Mouse (Mus musculus) hindbrain, postnatal 0 days (tissue): Measurements from ENCODE around the gene Nrgn. TPM values are rescaled to one million over a fixed set of nuclear protein-coding genes. Genes with fewer than 3 reads are reported as not detected.

Experiments
- ATAC-seq: fragments of 200-750 bp; cut with Nextera tagmentation; 2 replicates; pipeline ENCODE4 v1.8.0; 2017; ENCODE audit warnings: mild to moderate bottlenecking, moderate TSS enrichment, moderate library complexity
- DNase-seq: peaks from one replicate; pipeline ENCODE4 v3.0.0-alpha.2; 2015; ENCODE audit warnings: low spot score
- H3K27ac ChIP-seq: fragments of 300-500 bp; sonication (generic); 2 replicates; pipeline ENCODE4 v1.5.1; 2014; ENCODE audit warnings: mild to moderate bottlenecking
- H3K27me3 ChIP-seq: fragments of 300-500 bp; sonication (generic); 2 replicates; pipeline ENCODE4 v1.6.1; 2014; ENCODE audit warnings: low read length, mixed read lengths; ENCODE audit not compliant: insufficient read depth
- H3K36me3 ChIP-seq: fragments of 300-500 bp; sonication (generic); 2 replicates; pipeline ENCODE4 v1.6.1; 2014; ENCODE audit warnings: low read length, mixed read lengths; ENCODE audit not compliant: insufficient read depth
- H3K4me1 ChIP-seq: fragments of 300-500 bp; sonication (generic); 2 replicates; pipeline ENCODE4 v1.6.1; 2014; ENCODE audit warnings: antibody characterized with exemption, low read length, mixed read lengths; ENCODE audit not compliant: insufficient read depth
- H3K4me2 ChIP-seq: fragments of 300-500 bp; sonication (generic); 2 replicates; pipeline ENCODE4 v1.6.1; 2014; ENCODE audit warnings: low read depth, mild to moderate bottlenecking, low read length, moderate library complexity, mixed read lengths
- H3K4me3 ChIP-seq: fragments of 300-500 bp; sonication (generic); 2 replicates; pipeline ENCODE4 v1.5.1; 2014; ENCODE audit warnings: low read length
- H3K9ac ChIP-seq: fragments of 300-500 bp; sonication (generic); replicated peaks from 2 replicates; pipeline ENCODE4 v1.6.1; 2014; ENCODE audit warnings: mild to moderate bottlenecking, low read length, moderate library complexity, mixed read lengths
- H3K9me3 ChIP-seq: fragments of 300-500 bp; sonication (generic); 2 replicates; pipeline ENCODE4 v1.6.1; 2016; ENCODE audit warnings: low read length, mixed read lengths
- CTCF ChIP-seq: IDR thresholded peaks from 2 replicates; pipeline ENCODE4 v1.5.1; 2016; ENCODE audit warnings: antibody characterized with exemption, control low read depth, low read depth
- WGBS: fragments of 180-500 bp; shearing (Covaris S2); extraction: QIAGEN DNeasy Blood & Tissue Kit; methylation state at CpG from one replicate; pipeline ENCODE4 v1.1.7; 2014; 5-methylcytosine and 5-hydroxymethylcytosine counted together
- polyA plus RNA-seq: library from polyadenylated mRNA; unstranded; fragments of >200 nt; fragmentation: Nextera tagmentation; extraction: Ambion mirVana; gene quantifications from 2 replicates; pipeline ENCODE4 v1.2.1, GENCODE M21; 2015
- total RNA-seq: library from RNA; depleted of rRNA; stranded (reverse); fragments of >200 nt; gene quantifications from 2 replicates; pipeline ENCODE4 v1.2.3, GENCODE M21; 2014; rRNA removed

Nrgn gene
- total RNA-seq, result 6.0 and 8.3 TPM in 2 replicates
- 11.9 and 15.4 TPM in 2 replicates for polyA plus RNA-seq

DNA sequence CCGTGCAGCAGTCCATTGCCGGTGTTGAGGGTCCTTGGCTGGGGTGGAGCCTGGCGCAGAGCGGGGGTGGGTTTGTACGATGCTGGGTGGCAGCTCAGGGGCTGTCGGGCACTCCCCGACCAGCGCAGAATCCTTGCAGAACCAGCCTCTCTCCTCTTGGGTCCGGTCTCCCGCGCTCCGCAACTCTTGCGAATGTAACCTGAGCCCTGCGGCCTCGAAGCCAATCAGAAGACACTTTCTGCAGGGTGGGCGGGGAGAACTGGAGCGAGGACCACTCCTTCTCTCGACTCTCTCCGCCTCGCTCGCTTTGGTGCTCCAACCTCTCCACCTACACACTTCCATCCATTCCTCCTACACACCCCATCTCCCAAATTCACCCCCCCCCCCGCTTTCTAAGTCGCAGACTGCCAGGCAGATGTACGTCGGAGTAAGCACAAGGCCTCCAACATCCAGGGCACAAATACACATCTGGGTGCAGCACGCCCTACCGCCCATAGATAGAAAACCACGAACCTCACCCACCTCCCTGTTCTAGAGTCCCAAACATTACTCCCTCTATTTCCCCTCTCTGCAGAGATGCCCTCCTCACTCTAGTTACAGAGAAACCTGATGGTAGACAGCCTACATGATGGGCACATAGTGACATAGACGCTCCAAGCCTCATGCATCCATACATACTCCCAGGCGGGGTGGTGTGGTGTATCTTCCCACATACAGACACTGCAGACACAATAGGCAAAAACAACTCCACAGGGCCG is at the start of gene Nrgn:
TSS of gene Nrgn (minus strand) at position 369 of the 758 bp plus-strand sequence.
- DNase-seq, result peak; percentile 85
- peak within 1 kb of the TSS; percentile 94 for H3K4me2 ChIP-seq
- peak; percentile 88 for ATAC-seq
- no peaks in the 10 kb centered on the region for H3K9me3 ChIP-seq
- 5% methylated on average over 31 of the region's 31 CpGs for WGBS
- H3K36me3 ChIP-seq, result no peaks in the 10 kb centered on the region
- H3K4me3 ChIP-seq, result peak within 1 kb of the TSS; percentile 45
- H3K27ac ChIP-seq, result no peak within 1 kb of the TSS
- H3K4me1 ChIP-seq, result peaks cover 5% of the 10 kb centered on the region; the same call in 1 of the 2 replicates
- peak within 1 kb of the TSS; percentile 38; the same call in 1 of the 2 replicates for H3K9ac ChIP-seq
- no peak for TF ChIP-seq CTCF
- peaks cover 12% of the 10 kb centered on the region for H3K27me3 ChIP-seq

DNA sequence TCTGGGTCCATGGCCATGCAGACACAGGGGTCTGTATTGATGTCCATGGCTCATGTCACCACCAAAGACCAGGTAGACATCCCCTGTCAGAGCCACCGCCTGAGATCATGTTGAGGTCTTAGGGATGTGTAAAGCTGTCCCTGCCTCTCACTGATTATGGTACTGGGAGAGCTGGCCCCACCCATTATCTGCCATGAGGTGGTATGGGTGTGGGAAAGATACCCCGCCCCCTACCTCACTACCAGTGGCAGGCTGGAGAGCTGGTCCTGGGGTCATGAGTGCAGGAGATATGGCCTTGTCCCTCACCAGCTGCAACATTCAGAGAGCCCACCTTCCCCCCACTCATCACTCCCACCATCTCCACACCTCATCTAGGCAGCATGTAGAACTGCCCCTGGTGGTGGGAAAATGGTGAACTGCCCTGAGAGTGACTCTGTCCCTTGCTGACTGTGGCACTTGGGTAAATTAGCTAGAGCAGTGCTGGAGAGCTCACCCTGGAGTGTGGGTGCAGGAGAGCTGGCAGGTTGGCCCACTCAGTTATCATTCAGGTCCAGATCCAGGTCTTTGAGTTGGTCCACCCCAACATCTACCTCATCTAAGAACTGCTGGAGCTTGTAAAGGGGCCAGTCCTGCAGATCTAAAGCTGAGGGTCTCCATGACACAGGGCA is 48.0 kb upstream of the Nrgn start:
- Histone ChIP-seq H3K9me3 (no peaks in the 10 kb centered on the region), H3K27me3 (no peaks in the 10 kb centered on the region), H3K4me1 (no peaks in the 10 kb centered on the region), H3K4me2 (no peak overlapping the region), H3K9ac (no peak overlapping the region), H3K4me3 (no peak overlapping the region), H3K27ac (no peak overlapping the region), H3K36me3 (no peaks in the 10 kb centered on the region)
- DNase-seq, result no peak
- TF ChIP-seq CTCF, result no peak
- 98% methylated on average over 2 of the region's 2 CpGs for WGBS
- ATAC-seq, result no peak

DNA sequence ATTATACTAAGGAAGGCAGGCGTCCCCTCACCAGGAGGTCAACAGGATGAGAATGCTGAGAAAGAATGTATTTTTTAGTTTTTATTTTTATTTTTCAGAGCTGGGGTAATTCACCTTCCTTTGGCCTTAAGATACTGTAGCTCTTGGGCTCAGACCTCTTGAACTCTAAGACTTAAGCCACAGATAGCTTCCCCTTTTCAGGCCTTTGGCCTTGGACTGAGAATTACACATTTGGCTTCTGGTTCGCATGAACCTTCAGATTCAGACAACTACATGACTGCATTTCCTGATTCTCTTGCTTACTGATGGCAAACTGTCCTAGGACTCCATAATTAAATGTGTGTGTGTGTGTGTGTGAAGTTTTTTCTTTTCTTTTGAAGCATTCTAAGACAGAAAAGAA is 45.9 kb upstream of the Nrgn start:
- H3K4me3 ChIP-seq, result no peak overlapping the region
- ATAC-seq (no peak), DNase-seq (no peak)
- no peaks in the 10 kb centered on the region for H3K27me3 ChIP-seq
- H3K9ac ChIP-seq, result no peak overlapping the region
- no peaks in the 10 kb centered on the region for H3K36me3 ChIP-seq
- 88% methylated on average over 2 of the region's 2 CpGs for WGBS
- H3K4me2 ChIP-seq, result no peak overlapping the region
- H3K4me1 ChIP-seq, result no peaks in the 10 kb centered on the region
- TF ChIP-seq CTCF, result no peak
- H3K27ac ChIP-seq, result no peak overlapping the region
- no peaks in the 10 kb centered on the region for H3K9me3 ChIP-seq

DNA sequence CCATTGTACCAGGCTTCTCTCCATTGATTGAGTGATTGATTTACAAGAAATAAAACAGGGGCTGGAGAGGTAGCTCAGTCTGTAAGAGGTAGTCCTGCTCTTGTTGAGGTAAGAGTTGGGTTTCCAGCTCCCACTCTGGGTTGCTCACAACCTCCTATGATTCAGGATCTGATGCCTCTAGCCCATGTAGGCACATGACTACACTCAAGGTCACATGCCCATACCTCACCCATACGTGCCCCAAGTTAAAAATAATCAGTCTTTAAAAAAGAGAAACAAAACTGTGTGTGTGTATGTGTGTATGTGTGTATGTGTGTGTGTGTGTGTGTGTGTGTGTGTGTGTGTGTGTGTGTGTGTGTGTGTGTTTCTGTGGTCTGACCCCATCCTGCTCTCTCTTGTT is 42.9 kb upstream of the Nrgn start:
- H3K9ac ChIP-seq, result no peak overlapping the region
- ATAC-seq (no peak), DNase-seq (no peak)
- no peak for TF ChIP-seq CTCF
- 86% methylated on average over 1 of the region's 1 CpGs for WGBS
- H3K4me3 ChIP-seq, result no peak overlapping the region
- no peaks in the 10 kb centered on the region for H3K27me3 ChIP-seq
- no peaks in the 10 kb centered on the region for H3K4me1 ChIP-seq
- H3K36me3 ChIP-seq, result no peaks in the 10 kb centered on the region
- H3K9me3 ChIP-seq, result no peaks in the 10 kb centered on the region
- H3K4me2 ChIP-seq, result no peak overlapping the region
- no peak overlapping the region for H3K27ac ChIP-seq

DNA sequence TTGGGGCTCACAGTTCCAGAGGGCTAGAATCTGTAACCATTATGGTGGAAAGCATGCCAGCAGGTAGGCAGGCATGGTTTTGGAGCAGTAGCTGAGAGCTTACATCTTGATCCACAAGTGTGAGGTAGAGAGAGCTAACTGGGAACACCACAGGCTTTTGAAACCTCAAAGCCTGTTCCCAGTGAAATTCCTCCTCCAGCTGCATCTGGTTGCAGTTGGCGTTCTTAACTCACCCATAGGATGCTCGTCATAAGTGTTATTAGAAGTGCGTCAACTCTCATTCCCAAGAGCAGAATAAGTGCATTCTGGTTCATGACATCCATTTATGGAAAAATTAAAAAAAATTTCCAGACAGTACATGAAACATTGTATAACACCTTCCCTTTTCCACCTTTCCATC is 41.0 kb upstream of the Nrgn start:
- DNase-seq, result no peak
- no peak for ATAC-seq
- no peak overlapping the region for H3K4me3 ChIP-seq
- H3K9me3 ChIP-seq, result no peaks in the 10 kb centered on the region
- H3K4me2 ChIP-seq, result no peak overlapping the region
- H3K4me1 ChIP-seq, result no peaks in the 10 kb centered on the region
- no peak overlapping the region for H3K9ac ChIP-seq
- 85% methylated on average over 3 of the region's 3 CpGs for WGBS
- H3K27me3 ChIP-seq, result no peaks in the 10 kb centered on the region
- TF ChIP-seq CTCF, result no peak
- no peaks in the 10 kb centered on the region for H3K36me3 ChIP-seq
- no peak overlapping the region for H3K27ac ChIP-seq

DNA sequence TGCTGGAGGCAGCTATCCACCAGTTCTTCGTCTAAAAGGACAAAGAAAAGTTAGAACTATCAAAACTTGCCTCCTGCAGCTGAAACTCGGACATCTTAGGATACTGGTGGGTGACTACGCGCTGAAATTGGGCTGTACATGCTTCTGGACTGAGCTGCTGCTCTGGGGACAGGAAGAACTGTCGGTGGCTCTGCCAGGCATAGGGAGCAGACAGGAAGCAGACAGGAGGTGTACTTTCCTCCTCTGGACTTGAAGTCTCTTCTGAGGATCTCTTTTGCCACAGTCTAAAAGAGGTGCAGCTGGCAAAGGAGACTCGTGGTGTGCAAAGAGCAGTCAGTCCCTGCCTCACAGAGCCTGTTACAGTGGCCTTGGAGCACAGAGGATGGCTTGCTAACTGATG is 39.9 kb upstream of the Nrgn start:
- WGBS, result 52% methylated on average over 6 of the region's 6 CpGs
- DNase-seq, result no peak

DNA sequence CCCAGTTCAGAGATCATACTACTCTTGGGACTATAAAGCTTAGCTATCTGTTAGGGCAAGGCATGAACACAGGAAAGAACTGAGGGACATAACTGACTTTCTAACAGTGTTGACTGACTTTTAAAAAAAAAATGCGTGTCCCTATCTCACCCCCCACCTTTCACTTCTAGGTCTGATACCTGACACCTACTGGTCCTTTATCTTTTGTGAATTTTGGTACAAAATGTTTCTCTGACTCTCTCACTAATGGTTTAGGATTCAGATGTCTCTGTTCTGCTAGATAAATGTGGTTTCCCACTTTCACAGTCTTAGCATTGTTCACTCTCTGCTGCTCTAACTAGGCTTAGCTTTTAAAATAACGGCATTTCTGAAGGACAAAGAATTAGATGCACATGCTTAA is 39.3 kb upstream of the Nrgn start:
- WGBS, result 83% methylated on average over 2 of the region's 2 CpGs
- Histone ChIP-seq H3K9me3 (no peaks in the 10 kb centered on the region), H3K9ac (no peak overlapping the region), H3K27ac (no peak overlapping the region), H3K36me3 (no peaks in the 10 kb centered on the region), H3K4me3 (no peak overlapping the region), H3K27me3 (no peaks in the 10 kb centered on the region), H3K4me1 (no peaks in the 10 kb centered on the region), H3K4me2 (no peak overlapping the region)
- DNase-seq (no peak), ATAC-seq (no peak)
- no peak for TF ChIP-seq CTCF

More for the DNA sequence above, 39.9 kb upstream of the Nrgn start:
- no peak for ATAC-seq
- Histone ChIP-seq H3K9ac (no peak overlapping the region), H3K27me3 (no peaks in the 10 kb centered on the region), H3K4me2 (no peak overlapping the region), H3K9me3 (no peaks in the 10 kb centered on the region), H3K36me3 (no peaks in the 10 kb centered on the region), H3K27ac (no peak overlapping the region), H3K4me3 (no peak overlapping the region), H3K4me1 (no peaks in the 10 kb centered on the region)
- TF ChIP-seq CTCF, result no peak
